Mouse (Mus musculus): ENCODE measurements around the gene Nfatc3. TPM values are rescaled to one million over a fixed set of nuclear protein-coding genes. Genes with fewer than 3 reads are reported as not detected.
A peak's percentile ranks its signal among the peaks of the same experiment; 100 is the strongest.

Gene Nfatc3
- polyA plus RNA-seq, 1 experiment: 25.5 TPM

GRCm38 (mm10) chr8:106131021-106131420, 72.4 kb downstream of the Nfatc3 start:
- no peak for TF ChIP-seq GATA1 (IDR thresholded peaks at IDR 0.05; ENCODE audit: low read length)

- peak; percentile 19 for TF ChIP-seq GATA1 (IDR thresholded peaks at IDR 0.05; ENCODE audit: low read length)
Measured at GRCm38 (mm10) chr8:106131488-106132222, 73.0 kb downstream of the Nfatc3 start.

- no peak for TF ChIP-seq GATA1 (IDR thresholded peaks at IDR 0.05; ENCODE audit: low read length)
Measured at GRCm38 (mm10) chr8:106132356-106132755, 73.7 kb downstream of the Nfatc3 start.

GRCm38 (mm10) chr8:106133526-106133925, 74.9 kb downstream of the Nfatc3 start:
- no peak for TF ChIP-seq GATA1 (IDR thresholded peaks at IDR 0.05; ENCODE audit: low read length)

GRCm38 (mm10) chr8:106133946-106134345, 75.3 kb downstream of the Nfatc3 start:
- TF ChIP-seq GATA1 (IDR thresholded peaks at IDR 0.05; ENCODE audit: low read length): no peak

- TF ChIP-seq GATA1 (IDR thresholded peaks at IDR 0.05; ENCODE audit: low read length): no peak
Measured at GRCm38 (mm10) chr8:106134751-106135571, 76.3 kb downstream of the Nfatc3 start.

GRCm38 (mm10) chr8:106135672-106136071, 77.0 kb downstream of the Nfatc3 start:
- no peak for TF ChIP-seq GATA1 (IDR thresholded peaks at IDR 0.05; ENCODE audit: low read length)

GRCm38 (mm10) chr8:106136156-106137130, 77.8 kb downstream of the Nfatc3 start, which contains the start of gene Esrp2:
Gene Esrp2 (minus strand): TSS chr8:106136974.
- no peak for TF ChIP-seq GATA1 (IDR thresholded peaks at IDR 0.05; ENCODE audit: low read length)

GRCm38 (mm10) chr8:106137218-106137905, 78.7 kb downstream of the Nfatc3 start:
- TF ChIP-seq GATA1 (IDR thresholded peaks at IDR 0.05; ENCODE audit: low read length): no peak

GRCm38 (mm10) chr8:106137906-106138477, 79.4 kb downstream of the Nfatc3 start:
- TF ChIP-seq GATA1 (IDR thresholded peaks at IDR 0.05; ENCODE audit: low read length): no peak

GRCm38 (mm10) chr8:106138616-106139015, 80.0 kb downstream of the Nfatc3 start:
- no peak for TF ChIP-seq GATA1 (IDR thresholded peaks at IDR 0.05; ENCODE audit: low read length)

GRCm38 (mm10) chr8:106140191-106140590, 81.6 kb downstream of the Nfatc3 start:
- TF ChIP-seq GATA1 (IDR thresholded peaks at IDR 0.05; ENCODE audit: low read length): no peak

- TF ChIP-seq GATA1 (IDR thresholded peaks at IDR 0.05; ENCODE audit: low read length): no peak
Measured at GRCm38 (mm10) chr8:106140769-106141168, 82.1 kb downstream of the Nfatc3 start.

GRCm38 (mm10) chr8:106145331-106145730, 86.7 kb downstream of the Nfatc3 start:
- no peak for TF ChIP-seq GATA1 (IDR thresholded peaks at IDR 0.05; ENCODE audit: low read length)
